Mouse (Mus musculus): ENCODE data around the gene Smtn. TPM values are rescaled to one million over a fixed set of nuclear protein-coding genes. Genes with fewer than 3 reads are reported as not detected.
A peak's percentile ranks its signal among the peaks of the same experiment; 100 is the strongest.

Gene Smtn
- 1 to 10 TPM; 7.7 to 8.2 TPM for total RNA-seq (2021)
- long read RNA-seq, partial matches to known transcripts: 4 of 8 reads
- long read RNA-seq, other reads (novel, unspliced or antisense): 2 of 8 reads

- no peak for DNase-seq (ENCODE audit: low spot score in 2 of 2)
Measured at GRCm38 (mm10) chr11:3540451-3541085, at the start of gene Smtn. Gene Smtn, minus strand, starts transcription at chr11:3540612.

- DNase-seq (ENCODE audit: low spot score in 2 of 2): no peak
Measured at GRCm38 (mm10) chr11:3588036-3588672, 47.7 kb upstream of the Smtn start.

- DNase-seq (ENCODE audit: low spot score in 2 of 2): peak in 1 of 2 experiments; percentile 3
Measured at GRCm38 (mm10) chr11:3587350-3587749, 46.9 kb upstream of the Smtn start.

- DNase-seq (ENCODE audit: low spot score in 2 of 2): no peak
Measured at GRCm38 (mm10) chr11:3585983-3586618, 45.7 kb upstream of the Smtn start.

GRCm38 (mm10) chr11:3583127-3583526 lies 42.7 kb upstream of the Smtn start:
- DNase-seq (ENCODE audit: low spot score in 2 of 2): no peak

GRCm38 (mm10) chr11:3581908-3582307 lies 41.5 kb upstream of the Smtn start:
- DNase-seq (ENCODE audit: low spot score in 2 of 2): no peak

GRCm38 (mm10) chr11:3580306-3581084 lies 40.1 kb upstream of the Smtn start:
- no peak for DNase-seq (ENCODE audit: low spot score in 2 of 2)

GRCm38 (mm10) chr11:3578050-3578725 lies 37.8 kb upstream of the Smtn start:
- no peak for DNase-seq (ENCODE audit: low spot score in 2 of 2)

GRCm38 (mm10) chr11:3575238-3575637 lies 34.8 kb upstream of the Smtn start:
- no peak for DNase-seq (ENCODE audit: low spot score in 2 of 2)

GRCm38 (mm10) chr11:3573092-3573491 lies 32.7 kb upstream of the Smtn start:
- DNase-seq (ENCODE audit: low spot score in 2 of 2): no peak

GRCm38 (mm10) chr11:3572181-3572580 lies 31.8 kb upstream of the Smtn start:
- no peak for DNase-seq (ENCODE audit: low spot score in 2 of 2)

- no peak for DNase-seq (ENCODE audit: low spot score in 2 of 2)
Measured at GRCm38 (mm10) chr11:3570321-3570720, 29.9 kb upstream of the Smtn start.

- no peak for DNase-seq (ENCODE audit: low spot score in 2 of 2)
Measured at GRCm38 (mm10) chr11:3567896-3568295, 27.5 kb upstream of the Smtn start.

- no peak for DNase-seq (ENCODE audit: low spot score in 2 of 2)
Measured at GRCm38 (mm10) chr11:3566018-3566417, 25.6 kb upstream of the Smtn start.

- no peak for DNase-seq (ENCODE audit: low spot score in 2 of 2)
Measured at GRCm38 (mm10) chr11:3564451-3564850, 24.0 kb upstream of the Smtn start.

- DNase-seq (ENCODE audit: low spot score in 2 of 2): no peak
Measured at GRCm38 (mm10) chr11:3563853-3564252, 23.4 kb upstream of the Smtn start.

- no peak for DNase-seq (ENCODE audit: low spot score in 2 of 2)
Measured at GRCm38 (mm10) chr11:3560202-3560601, 19.8 kb upstream of the Smtn start.

- DNase-seq (ENCODE audit: low spot score in 2 of 2): no peak
Measured at GRCm38 (mm10) chr11:3557852-3558251, 17.4 kb upstream of the Smtn start.

GRCm38 (mm10) chr11:3554976-3555375 lies 14.6 kb upstream of the Smtn start:
- DNase-seq (ENCODE audit: low spot score in 2 of 2): no peak

- DNase-seq (ENCODE audit: low spot score in 2 of 2): no peak
Measured at GRCm38 (mm10) chr11:3549791-3550190, 9.4 kb upstream of the Smtn start.

Measured in layer of hippocampus, adult 18-20 months (tissue).